Mouse (Mus musculus): Measurements from ENCODE around the gene Krt26. TPM values are rescaled to one million over a fixed set of nuclear protein-coding genes. Genes with fewer than 3 reads are reported as not detected.

Krt26 gene
- polyA plus RNA-seq, 1 experiment from 2014 or later: not detected

DNA sequence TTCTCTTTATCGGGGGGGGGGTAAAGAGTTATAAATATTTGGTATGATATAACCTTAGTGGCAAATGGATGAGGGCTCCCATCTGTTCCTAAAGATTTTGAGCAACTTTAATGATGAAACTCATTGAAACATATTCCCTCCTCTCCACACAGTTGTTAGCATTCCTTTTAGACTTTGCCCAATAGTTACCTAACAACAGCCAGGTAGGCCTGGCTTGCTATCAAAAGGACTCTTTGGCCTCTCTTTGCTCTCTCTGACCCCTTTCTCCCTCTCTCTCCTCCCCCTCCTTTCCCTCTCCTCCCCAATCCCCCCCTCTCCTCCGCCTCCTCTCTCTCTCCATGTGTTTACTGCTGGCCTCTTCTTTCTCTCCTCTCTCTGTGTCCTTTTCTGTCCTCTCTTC, 23.2 kb downstream of the Krt26 start:
- 62% methylated on average over 2 of the region's 2 CpGs for WGBS
- ATAC-seq (ENCODE audit: insufficient number of reproducible peaks, insufficient read depth, low FRiP score, low read depth): no peak

DNA sequence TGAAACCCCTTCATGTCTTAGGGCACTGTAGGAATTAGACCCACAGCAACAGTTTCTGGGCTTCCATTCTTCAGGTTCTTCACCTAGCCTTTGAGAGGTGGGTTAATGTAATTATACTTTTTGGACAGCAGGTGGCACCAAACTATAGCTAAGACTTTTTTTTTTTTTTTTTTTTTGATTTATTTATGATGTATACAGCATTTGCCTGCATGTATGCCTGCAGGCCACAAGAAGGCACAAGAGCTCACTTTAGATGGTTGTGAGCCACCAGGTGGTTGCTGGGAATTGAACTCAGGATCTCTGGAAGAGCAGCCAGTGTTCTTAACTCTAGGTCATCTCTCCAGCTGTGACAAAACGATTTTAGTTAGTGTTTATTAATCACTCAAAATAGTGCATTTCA, 26.9 kb downstream of the Krt26 start:
- Histone ChIP-seq H3K4me3 (ENCODE audit: low read depth, low read length) (no peak overlapping the region), H3K9ac (replicated peaks; ENCODE audit: low read depth, low read length) (no peak overlapping the region), H3K36me3 (ENCODE audit: control insufficient read depth, insufficient read depth, low read length) (no peaks in the 10 kb centered on the region), H3K4me2 (replicated peaks; ENCODE audit: low read depth, low read length) (no peak overlapping the region), H3K27me3 (ENCODE audit: control insufficient read depth, insufficient read depth, low read length) (no peaks in the 10 kb centered on the region), H3K4me1 (ENCODE audit: control insufficient read depth, insufficient read depth, low read length) (no peaks in the 10 kb centered on the region), H3K27ac (ENCODE audit: low read length) (no peak overlapping the region), H3K9me3 (ENCODE audit: control insufficient read depth, low read depth, low read length) (no peaks in the 10 kb centered on the region)
- 68% methylated on average over 1 of the region's 1 CpGs for WGBS
- no peak; the same call in 1 of the 2 replicates for ATAC-seq (ENCODE audit: insufficient number of reproducible peaks, insufficient read depth, low FRiP score, low read depth)

More for the DNA sequence above, 23.2 kb downstream of the Krt26 start:
- Histone ChIP-seq H3K9ac (replicated peaks; ENCODE audit: low read depth, low read length) (no peak overlapping the region), H3K9me3 (ENCODE audit: control insufficient read depth, low read depth, low read length) (no peaks in the 10 kb centered on the region), H3K4me1 (ENCODE audit: control insufficient read depth, insufficient read depth, low read length) (no peaks in the 10 kb centered on the region; the same call in 1 of the 2 replicates), H3K36me3 (ENCODE audit: control insufficient read depth, insufficient read depth, low read length) (no peaks in the 10 kb centered on the region), H3K4me2 (replicated peaks; ENCODE audit: low read depth, low read length) (no peak overlapping the region), H3K27ac (ENCODE audit: low read length) (no peak overlapping the region), H3K4me3 (ENCODE audit: low read depth, low read length) (no peak overlapping the region), H3K27me3 (ENCODE audit: control insufficient read depth, insufficient read depth, low read length) (no peaks in the 10 kb centered on the region)

DNA sequence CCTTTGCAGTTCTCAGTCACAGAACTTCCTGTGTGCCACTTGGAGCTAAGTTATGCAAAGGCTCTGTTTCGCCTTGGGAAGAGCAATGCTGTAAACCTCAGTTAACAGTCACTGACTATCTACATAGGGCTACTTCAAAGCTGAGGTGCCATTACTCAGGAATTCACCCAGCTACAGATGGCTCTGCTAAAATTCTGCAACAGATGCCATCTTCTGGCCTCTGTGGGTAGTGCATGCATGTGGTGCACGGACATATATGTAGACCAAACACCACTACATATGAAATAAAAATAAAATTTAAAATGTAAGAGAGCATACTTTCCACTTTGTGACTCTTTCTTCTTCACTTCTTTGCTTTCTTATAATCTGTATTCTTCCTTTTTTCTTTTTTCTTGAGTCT, 30.2 kb downstream of the Krt26 start:
- Histone ChIP-seq H3K36me3 (ENCODE audit: control insufficient read depth, insufficient read depth, low read length) (no peaks in the 10 kb centered on the region), H3K27me3 (ENCODE audit: control insufficient read depth, insufficient read depth, low read length) (no peaks in the 10 kb centered on the region), H3K27ac (ENCODE audit: low read length) (no peak overlapping the region), H3K4me3 (ENCODE audit: low read depth, low read length) (no peak overlapping the region), H3K9me3 (ENCODE audit: control insufficient read depth, low read depth, low read length) (no peaks in the 10 kb centered on the region), H3K9ac (replicated peaks; ENCODE audit: low read depth, low read length) (no peak overlapping the region), H3K4me2 (replicated peaks; ENCODE audit: low read depth, low read length) (no peak overlapping the region), H3K4me1 (ENCODE audit: control insufficient read depth, insufficient read depth, low read length) (no peaks in the 10 kb centered on the region)
- 37% methylated on average over 2 of the region's 2 CpGs for WGBS
- 0 out of 2 replicates have a peak, but pooled peaks have one; percentile 49 for ATAC-seq (ENCODE audit: insufficient number of reproducible peaks, insufficient read depth, low FRiP score, low read depth)

- Histone ChIP-seq H3K27me3 (ENCODE audit: control insufficient read depth, insufficient read depth, low read length) (no peaks in the 10 kb centered on the region), H3K9me3 (ENCODE audit: control insufficient read depth, low read depth, low read length) (no peaks in the 10 kb centered on the region), H3K4me2 (replicated peaks; ENCODE audit: low read depth, low read length) (no peak overlapping the region), H3K4me3 (ENCODE audit: low read depth, low read length) (no peak overlapping the region), H3K4me1 (ENCODE audit: control insufficient read depth, insufficient read depth, low read length) (no peaks in the 10 kb centered on the region), H3K36me3 (ENCODE audit: control insufficient read depth, insufficient read depth, low read length) (no peaks in the 10 kb centered on the region), H3K27ac (ENCODE audit: low read length) (no peak overlapping the region), H3K9ac (replicated peaks; ENCODE audit: low read depth, low read length) (no peak overlapping the region)
- no peak for ATAC-seq (ENCODE audit: insufficient number of reproducible peaks, insufficient read depth, low FRiP score, low read depth)
- 45% methylated on average over 5 of the region's 5 CpGs for WGBS
Measured at GRCm38 (mm10) chr11:99295039-99295438, 42.7 kb downstream of the Krt26 start.

- Histone ChIP-seq H3K27ac (ENCODE audit: low read length) (no peak overlapping the region), H3K27me3 (ENCODE audit: control insufficient read depth, insufficient read depth, low read length) (no peaks in the 10 kb centered on the region), H3K4me1 (ENCODE audit: control insufficient read depth, insufficient read depth, low read length) (no peaks in the 10 kb centered on the region), H3K4me3 (ENCODE audit: low read depth, low read length) (no peak overlapping the region), H3K9ac (replicated peaks; ENCODE audit: low read depth, low read length) (no peak overlapping the region), H3K4me2 (replicated peaks; ENCODE audit: low read depth, low read length) (no peak overlapping the region), H3K9me3 (ENCODE audit: control insufficient read depth, low read depth, low read length) (no peaks in the 10 kb centered on the region), H3K36me3 (ENCODE audit: control insufficient read depth, insufficient read depth, low read length) (no peaks in the 10 kb centered on the region)
- no peak for ATAC-seq (ENCODE audit: insufficient number of reproducible peaks, insufficient read depth, low FRiP score, low read depth)
- WGBS: 54% methylated on average over 5 of the region's 5 CpGs
Measured at GRCm38 (mm10) chr11:99292846-99293245, 44.9 kb downstream of the Krt26 start.

- Histone ChIP-seq H3K27ac (ENCODE audit: low read length) (no peak within 1 kb of the TSS), H3K9me3 (ENCODE audit: control insufficient read depth, low read depth, low read length) (no peaks in the 10 kb centered on the region), H3K9ac (replicated peaks; ENCODE audit: low read depth, low read length) (no peak within 1 kb of the TSS), H3K27me3 (ENCODE audit: control insufficient read depth, insufficient read depth, low read length) (no peaks in the 10 kb centered on the region), H3K4me1 (ENCODE audit: control insufficient read depth, insufficient read depth, low read length) (no peaks in the 10 kb centered on the region), H3K4me3 (ENCODE audit: low read depth, low read length) (no peak within 1 kb of the TSS), H3K36me3 (ENCODE audit: control insufficient read depth, insufficient read depth, low read length) (no peaks in the 10 kb centered on the region), H3K4me2 (replicated peaks; ENCODE audit: low read depth, low read length) (no peak within 1 kb of the TSS)
- ATAC-seq (ENCODE audit: insufficient number of reproducible peaks, insufficient read depth, low FRiP score, low read depth): 0 out of 2 replicates have a peak, but pooled peaks have one; percentile 18
- 27% methylated on average over 11 of the region's 11 CpGs for WGBS
Measured at GRCm38 (mm10) chr11:99284833-99285312, 52.9 kb downstream of the Krt26 start, which contains the start of gene Krt24. TSS of gene Krt24 (minus strand) at chr11:99285262.

DNA sequence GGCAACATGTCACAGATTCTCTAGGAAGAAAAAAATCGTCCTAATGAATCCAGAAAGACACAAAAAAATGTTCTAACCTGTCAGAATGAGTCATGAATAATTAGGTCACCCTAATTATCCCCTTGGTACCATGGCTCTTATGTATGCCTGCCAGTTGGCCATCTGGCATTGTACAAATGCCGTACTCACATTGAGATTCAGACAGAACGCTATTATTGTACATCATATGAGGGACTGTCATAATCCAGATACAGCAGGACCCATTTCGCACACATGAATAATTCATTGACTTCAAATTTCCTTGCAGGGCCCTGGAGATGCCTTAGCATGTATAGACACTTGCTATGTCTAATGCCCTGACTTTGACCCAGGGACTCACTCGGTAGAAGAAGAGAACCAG, 53.8 kb downstream of the Krt26 start:
- H3K4me2 ChIP-seq (replicated peaks; ENCODE audit: low read depth, low read length): no peak overlapping the region
- H3K4me1 ChIP-seq (ENCODE audit: control insufficient read depth, insufficient read depth, low read length): no peaks in the 10 kb centered on the region
- no peak for ATAC-seq (ENCODE audit: insufficient number of reproducible peaks, insufficient read depth, low FRiP score, low read depth)
- H3K4me3 ChIP-seq (ENCODE audit: low read depth, low read length): no peak overlapping the region
- no peaks in the 10 kb centered on the region for H3K36me3 ChIP-seq (ENCODE audit: control insufficient read depth, insufficient read depth, low read length)
- 83% methylated on average over 5 of the region's 5 CpGs for whole genome bisulfite sequencing
- H3K27ac ChIP-seq (ENCODE audit: low read length): no peak overlapping the region
- H3K27me3 ChIP-seq (ENCODE audit: control insufficient read depth, insufficient read depth, low read length): no peaks in the 10 kb centered on the region
- no peaks in the 10 kb centered on the region for H3K9me3 ChIP-seq (ENCODE audit: control insufficient read depth, low read depth, low read length)
- no peak overlapping the region for H3K9ac ChIP-seq (replicated peaks; ENCODE audit: low read depth, low read length)

DNA sequence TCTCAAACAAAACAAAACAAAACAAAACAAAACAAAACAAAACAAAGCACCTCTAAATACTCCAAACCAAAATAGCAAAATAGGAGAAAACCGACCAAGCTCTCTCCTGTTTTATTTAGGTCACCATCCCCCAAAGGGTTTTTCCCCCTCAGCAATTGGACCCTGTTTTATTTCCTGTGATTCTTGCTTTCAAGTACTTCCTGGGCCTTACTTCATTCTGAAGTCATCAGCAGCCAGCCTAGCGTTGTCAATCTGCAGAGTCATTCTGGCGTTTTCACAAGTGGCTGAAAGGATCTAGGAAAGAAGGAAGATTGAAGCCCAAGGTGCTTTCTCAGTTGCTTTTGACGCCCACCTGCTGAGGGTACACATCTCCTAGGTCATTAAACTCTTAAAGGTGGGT, 54.4 kb downstream of the Krt26 start:
- Histone ChIP-seq H3K9me3 (ENCODE audit: control insufficient read depth, low read depth, low read length) (no peaks in the 10 kb centered on the region), H3K4me2 (replicated peaks; ENCODE audit: low read depth, low read length) (no peak overlapping the region), H3K4me1 (ENCODE audit: control insufficient read depth, insufficient read depth, low read length) (no peaks in the 10 kb centered on the region), H3K9ac (replicated peaks; ENCODE audit: low read depth, low read length) (no peak overlapping the region), H3K27me3 (ENCODE audit: control insufficient read depth, insufficient read depth, low read length) (no peaks in the 10 kb centered on the region), H3K36me3 (ENCODE audit: control insufficient read depth, insufficient read depth, low read length) (no peaks in the 10 kb centered on the region), H3K4me3 (ENCODE audit: low read depth, low read length) (no peak overlapping the region), H3K27ac (ENCODE audit: low read length) (no peak overlapping the region)
- no peak for ATAC-seq (ENCODE audit: insufficient number of reproducible peaks, insufficient read depth, low FRiP score, low read depth)
- WGBS: 58% methylated on average over 4 of the region's 4 CpGs

DNA sequence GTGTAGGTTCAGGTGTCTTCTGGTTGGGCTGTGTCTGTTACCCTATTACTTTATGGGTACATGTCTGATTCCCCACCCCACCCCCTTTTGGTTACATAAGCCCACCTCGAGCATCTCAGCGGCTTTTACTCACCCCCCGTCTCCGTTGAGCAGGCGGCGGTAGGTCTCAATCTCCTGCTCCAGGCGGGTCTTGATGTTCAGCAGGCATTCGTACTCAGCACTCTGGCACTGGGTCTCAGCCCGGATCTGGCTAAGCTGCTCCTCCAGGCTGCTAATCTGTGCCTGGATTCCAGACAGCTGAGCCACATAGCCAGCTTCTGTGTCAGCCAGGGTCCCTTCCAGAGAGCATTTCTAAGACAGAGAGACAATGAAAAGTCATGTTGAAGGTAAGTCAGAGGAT, 56.6 kb downstream of the Krt26 start:
- ATAC-seq (ENCODE audit: insufficient number of reproducible peaks, insufficient read depth, low FRiP score, low read depth): no peak
- no peak overlapping the region for H3K4me3 ChIP-seq (ENCODE audit: low read depth, low read length)

More for the DNA sequence above, 56.6 kb downstream of the Krt26 start:
- H3K27ac ChIP-seq (ENCODE audit: low read length): no peak overlapping the region
- H3K36me3 ChIP-seq (ENCODE audit: control insufficient read depth, insufficient read depth, low read length): no peaks in the 10 kb centered on the region
- no peak overlapping the region for H3K4me2 ChIP-seq (replicated peaks; ENCODE audit: low read depth, low read length)
- no peak overlapping the region for H3K9ac ChIP-seq (replicated peaks; ENCODE audit: low read depth, low read length)
- no peaks in the 10 kb centered on the region for H3K4me1 ChIP-seq (ENCODE audit: control insufficient read depth, insufficient read depth, low read length)
- no peaks in the 10 kb centered on the region for H3K9me3 ChIP-seq (ENCODE audit: control insufficient read depth, low read depth, low read length)
- 73% methylated on average over 9 of the region's 9 CpGs for WGBS
- H3K27me3 ChIP-seq (ENCODE audit: control insufficient read depth, insufficient read depth, low read length): no peaks in the 10 kb centered on the region

Measured in stomach, embryonic 14.5 days (tissue).